Comparison of ENCODE assay signal across 22 mouse cellular contexts in genomic region chr13:108834197-108834596, GRCm38 (mm10).
DNase-seq lines count a peak whose midpoint lies in the region; ATAC-seq and TF ChIP-seq lines count a peak whose summit lies in the region.
"Had no signal": no experiment of that assay in that cellular context is flagged by ENCODE, and none has a peak within 500 bp of the region (broad histone marks: within the 10 kb centered on the region; RNA-seq: fewer than 3 reads in every experiment).

No protein-coding gene starts in this region.

- H3K36me3 ChIP-seq in forebrain, postnatal 0 days (ENCODE audit: insufficient read depth) = no peaks in the 10 kb centered on the region
- no peaks in the 10 kb centered on the region for H3K36me3 ChIP-seq in forebrain, embryonic 15.5 days
- no peaks in the 10 kb centered on the region for H3K36me3 ChIP-seq in midbrain, postnatal 0 days (ENCODE audit: insufficient read depth, low read length)
- H3K36me3 ChIP-seq in midbrain, embryonic 13.5 days = no peaks in the 10 kb centered on the region
- H3K36me3 ChIP-seq: embryonic facial prominence, embryonic 15.5 days; forebrain, embryonic 10.5 days; heart, embryonic 12.5 days; lung, embryonic 15.5 days; stomach, embryonic 15.5 days had no signal

- no peak overlapping the region for H3K4me3 ChIP-seq in forebrain, postnatal 0 days (ENCODE audit: low read depth, low read length)
- H3K4me3 ChIP-seq in forebrain, embryonic 15.5 days = no peak overlapping the region
- H3K4me3 ChIP-seq in midbrain, postnatal 0 days (ENCODE audit: low read depth, low read length) = no peak overlapping the region
- no peak overlapping the region for H3K4me3 ChIP-seq in midbrain, embryonic 13.5 days (replicated peaks)
- H3K4me3 ChIP-seq: embryonic facial prominence, embryonic 15.5 days; forebrain, embryonic 10.5 days; heart, embryonic 12.5 days; lung, embryonic 15.5 days; stomach, embryonic 15.5 days had no signal

- TF ChIP-seq CTCF in forebrain, postnatal 0 days (IDR thresholded peaks at IDR 0.05; ENCODE audit: low read depth) = no peak
- TF ChIP-seq CTCF in midbrain, postnatal 0 days (IDR thresholded peaks at IDR 0.05) = no peak

- H3K9me3 ChIP-seq in forebrain, postnatal 0 days (ENCODE audit: low read length) = no peaks in the 10 kb centered on the region
- H3K9me3 ChIP-seq in forebrain, embryonic 15.5 days = no peaks in the 10 kb centered on the region
- H3K9me3 ChIP-seq in midbrain, postnatal 0 days (ENCODE audit: low read length) = no peaks in the 10 kb centered on the region
- H3K9me3 ChIP-seq in midbrain, embryonic 13.5 days = no peaks in the 10 kb centered on the region
- H3K9me3 ChIP-seq: embryonic facial prominence, embryonic 15.5 days; forebrain, embryonic 10.5 days; heart, embryonic 12.5 days; lung, embryonic 15.5 days; stomach, embryonic 15.5 days had no signal

- H3K27ac ChIP-seq in forebrain, postnatal 0 days (ENCODE audit: low read depth, low read length) = no peak overlapping the region
- H3K27ac ChIP-seq in forebrain, embryonic 15.5 days (replicated peaks) = no peak overlapping the region
- H3K27ac ChIP-seq in midbrain, postnatal 0 days (ENCODE audit: low read depth, low read length) = no peak overlapping the region
- no peak overlapping the region for H3K27ac ChIP-seq in midbrain, embryonic 13.5 days
- H3K27ac ChIP-seq: embryonic facial prominence, embryonic 15.5 days; forebrain, embryonic 10.5 days; hindbrain, embryonic 14.5 days; liver, embryonic 14.5 days; lung, embryonic 15.5 days; stomach, embryonic 15.5 days had no signal

- no peak overlapping the region for H3K9ac ChIP-seq in forebrain, postnatal 0 days
- H3K9ac ChIP-seq in forebrain, embryonic 15.5 days (replicated peaks) = no peak overlapping the region
- H3K9ac ChIP-seq in midbrain, postnatal 0 days (replicated peaks; ENCODE audit: low read length, poor library complexity, severe bottlenecking) = no peak overlapping the region
- no peak overlapping the region for H3K9ac ChIP-seq in midbrain, embryonic 13.5 days (replicated peaks)
- H3K9ac ChIP-seq: embryonic facial prominence, embryonic 15.5 days; heart, embryonic 12.5 days; hindbrain, embryonic 14.5 days; liver, embryonic 14.5 days; lung, embryonic 15.5 days; stomach, embryonic 15.5 days had no signal

- no peaks in the 10 kb centered on the region for H3K27me3 ChIP-seq in forebrain, postnatal 0 days (ENCODE audit: insufficient read depth, low read length)
- no peaks in the 10 kb centered on the region for H3K27me3 ChIP-seq in forebrain, embryonic 15.5 days
- no peaks in the 10 kb centered on the region for H3K27me3 ChIP-seq in midbrain, postnatal 0 days (ENCODE audit: insufficient read depth, low read length)
- no peaks in the 10 kb centered on the region for H3K27me3 ChIP-seq in midbrain, embryonic 13.5 days
- H3K27me3 ChIP-seq: CH12.LX; embryonic facial prominence, embryonic 15.5 days; heart, embryonic 12.5 days; lung, embryonic 15.5 days; stomach, embryonic 15.5 days had no signal

- ATAC-seq in forebrain, postnatal 0 days = no peak
- no peak for ATAC-seq in forebrain, embryonic 15.5 days (replicated peaks)
- no peak for ATAC-seq in midbrain, postnatal 0 days (ENCODE audit: low FRiP score)
- no peak for ATAC-seq in midbrain, embryonic 13.5 days
- ATAC-seq: intestine, embryonic 16.5 days had no signal

- 89% methylated on average over 1 of the region's 1 CpGs for WGBS in forebrain, postnatal 0 days
- 91% methylated on average over 1 of the region's 1 CpGs for WGBS in forebrain, embryonic 15.5 days
- 100% methylated on average over 1 of the region's 1 CpGs for WGBS in midbrain, postnatal 0 days
- WGBS in midbrain, embryonic 13.5 days = 96% methylated on average over 1 of the region's 1 CpGs

- H3K4me1 ChIP-seq in forebrain, postnatal 0 days (ENCODE audit: insufficient read depth) = no peaks in the 10 kb centered on the region
- H3K4me1 ChIP-seq in forebrain, embryonic 15.5 days = no peaks in the 10 kb centered on the region
- no peaks in the 10 kb centered on the region for H3K4me1 ChIP-seq in midbrain, postnatal 0 days (ENCODE audit: insufficient read depth, low read length)
- H3K4me1 ChIP-seq in midbrain, embryonic 13.5 days (replicated peaks) = no peaks in the 10 kb centered on the region
- H3K4me1 ChIP-seq: embryonic facial prominence, embryonic 15.5 days; forebrain, embryonic 10.5 days; heart, embryonic 12.5 days; lung, embryonic 15.5 days; stomach, embryonic 15.5 days had no signal

- peak; percentile 15 for DNase-seq in forebrain, postnatal 0 days
- DNase-seq in midbrain, postnatal 0 days (ENCODE audit: low spot score) = peak; percentile 72
- peak; percentile 94 for DNase-seq in cerebellum, adult 9-11 months
- DNase-seq in adrenal gland, postnatal 36 days = no peak
- DNase-seq in spleen, postnatal 4 days (ENCODE audit: low spot score in 2 of 2) = no peak
- DNase-seq in right cerebral cortex, postnatal 4 days = no peak
- DNase-seq: heart, postnatal 14 days; kidney, postnatal 36 days; layer of hippocampus, adult 9-11 months; thymus, adult 2 months had no signal

- H3K4me2 ChIP-seq in forebrain, postnatal 0 days (ENCODE audit: low read depth) = no peak overlapping the region
- H3K4me2 ChIP-seq in forebrain, embryonic 15.5 days (replicated peaks) = no peak overlapping the region
- no peak overlapping the region for H3K4me2 ChIP-seq in midbrain, postnatal 0 days (ENCODE audit: low read depth, low read length, poor library complexity, severe bottlenecking)
- H3K4me2 ChIP-seq in midbrain, embryonic 13.5 days (replicated peaks) = no peak overlapping the region
- H3K4me2 ChIP-seq: embryonic facial prominence, embryonic 15.5 days; heart, embryonic 12.5 days; hindbrain, embryonic 14.5 days; lung, embryonic 15.5 days; midbrain, embryonic 11.5 days; stomach, embryonic 15.5 days had no signal

Comparison
In these comparisons a context has a peak if more than half of its experiments do, and no peak if none do; other contexts are left out.
1. DNase-seq: peak in forebrain, postnatal 0 days (single experiment), midbrain, postnatal 0 days (single experiment) and cerebellum, adult 9-11 months (single experiment); none in adrenal gland, postnatal 36 days (0 of 2), spleen, postnatal 4 days (0 of 2) and right cerebral cortex, postnatal 4 days (single experiment).